Mouse (Mus musculus): ENCODE results near the gene Vps13a. TPM values are rescaled to one million over a fixed set of nuclear protein-coding genes. Genes with fewer than 3 reads are reported as not detected.

The Vps13a gene
- polyA plus RNA-seq, 1 experiment from 2014 or later = 6.0 TPM

DNA sequence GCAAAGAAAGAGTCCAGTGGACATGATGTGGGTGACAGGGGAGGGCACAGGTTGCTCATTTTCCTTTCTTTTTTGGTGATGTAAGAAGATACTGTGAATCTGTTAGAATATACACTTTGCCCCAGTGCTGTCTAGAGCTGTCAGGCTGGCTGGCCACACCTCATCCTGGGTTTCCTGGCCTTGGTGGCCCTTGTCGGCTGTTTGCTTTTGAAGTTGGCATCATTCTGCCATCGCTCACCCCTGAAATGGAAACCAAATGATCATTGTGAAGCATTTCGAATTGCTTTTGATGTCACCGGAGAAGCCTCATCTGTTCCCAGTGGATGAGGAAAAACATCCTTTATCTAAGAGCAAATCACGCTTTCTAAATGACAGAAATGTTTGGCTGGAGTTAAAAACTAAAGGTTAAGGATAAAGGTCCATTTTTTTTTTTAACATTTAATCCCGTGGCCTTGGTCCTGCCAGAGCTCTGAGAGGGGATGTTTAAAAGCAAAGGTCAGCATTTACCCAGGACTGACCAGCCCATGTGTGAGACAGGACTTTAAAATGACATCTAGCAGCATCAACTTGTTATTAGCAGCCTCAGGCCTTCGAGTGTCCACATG lies 201.0 kb downstream of the Vps13a start:
- Histone ChIP-seq H3K27ac (replicated peaks) (no peak overlapping the region), H3K4me3 (no peak overlapping the region), H3K4me1 (no peaks in the 10 kb centered on the region), H3K9ac (no peak overlapping the region), H3K27me3 (replicated peaks) (no peaks in the 10 kb centered on the region), H3K4me2 (no peak overlapping the region), H3K9me3 (0 out of 2 replicates have a peak, but pooled peaks cover 5% of the 10 kb centered on the region), H3K36me3 (no peaks in the 10 kb centered on the region)
- 74% methylated on average over 7 of the region's 7 CpGs for WGBS
- ATAC-seq (ENCODE audit: extremely low read depth, insufficient number of reproducible peaks, low FRiP score, low TSS enrichment) = no peak

DNA sequence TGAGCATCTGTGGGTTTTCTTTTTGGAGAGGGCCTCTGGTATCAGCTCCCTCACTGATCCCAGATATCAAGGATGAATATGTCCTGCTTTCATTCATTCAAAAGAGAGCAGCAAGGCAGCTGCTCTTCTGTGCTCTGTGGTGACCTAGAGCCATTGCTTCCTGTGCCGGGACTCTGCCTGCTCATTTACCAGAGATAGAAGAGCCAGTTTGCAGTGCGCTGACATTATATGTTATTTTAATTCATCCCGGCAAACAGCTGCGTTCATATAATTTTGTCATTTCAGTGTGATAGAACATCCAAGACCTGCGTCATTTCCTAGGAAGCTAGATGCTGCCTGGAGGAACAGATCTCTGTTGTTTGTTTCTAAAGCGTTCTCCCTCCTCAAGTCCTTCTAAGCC lies 203.9 kb downstream of the Vps13a start:
- Histone ChIP-seq H3K4me1 (no peaks in the 10 kb centered on the region), H3K4me3 (no peak overlapping the region), H3K4me2 (no peak overlapping the region), H3K36me3 (no peaks in the 10 kb centered on the region), H3K9me3 (0 out of 2 replicates have a peak, but pooled peaks cover 3% of the 10 kb centered on the region), H3K27me3 (replicated peaks) (no peaks in the 10 kb centered on the region), H3K27ac (replicated peaks) (no peak overlapping the region), H3K9ac (no peak overlapping the region)
- WGBS = 74% methylated on average over 6 of the region's 6 CpGs
- no peak for ATAC-seq (ENCODE audit: extremely low read depth, insufficient number of reproducible peaks, low FRiP score, low TSS enrichment)

Other genes with a start within 250 kb of the Vps13a start
- not detected in 2 replicates for gene Foxb2, start 92.9 kb upstream of the Vps13a start, polyA plus RNA-seq (2015; fragmentation: Nextera tagmentation; extraction: Ambion mirVana)
- gene Prune2, start 175.2 kb upstream of the Vps13a start, polyA plus RNA-seq (2015; fragmentation: Nextera tagmentation; extraction: Ambion mirVana) = 7.2 and 8.4 TPM in 2 replicates